Mouse (Mus musculus) lung, postnatal 0 days (tissue): ENCODE results near the gene Rpl21. TPM values are rescaled to one million over a fixed set of nuclear protein-coding genes. Genes with fewer than 3 reads are reported as not detected.

Source experiments
- ATAC-seq: fragments of 200-750 bp; cut with Nextera tagmentation; 2 replicates; pipeline ENCODE4 v1.8.0; 2017; ENCODE audit warnings: moderate library complexity
- DNase-seq: peaks from one replicate; pipeline ENCODE4 v3.0.0-alpha.2; 2016; ENCODE audit warnings: low spot score
- H3K27ac ChIP-seq: fragments of 300-500 bp; sonication (generic); 2 replicates; pipeline ENCODE4 v1.5.1; 2014; ENCODE audit warnings: antibody characterized with exemption, mild to moderate bottlenecking, low read length, mixed read lengths
- H3K27me3 ChIP-seq: fragments of 300-500 bp; sonication (generic); replicated peaks from 2 replicates; pipeline ENCODE4 v1.6.1; 2014; ENCODE audit warnings: low read length, mixed read lengths; ENCODE audit not compliant: insufficient read depth
- H3K36me3 ChIP-seq: fragments of 300-500 bp; sonication (generic); 2 replicates; pipeline ENCODE4 v1.6.1; 2014; ENCODE audit warnings: low read length, mixed read lengths; ENCODE audit not compliant: insufficient read depth
- H3K4me1 ChIP-seq: fragments of 300-500 bp; sonication (generic); 2 replicates; pipeline ENCODE4 v1.6.1; 2014; ENCODE audit warnings: antibody characterized with exemption, low read depth, low read length, mixed read lengths; ENCODE audit not compliant: insufficient read depth
- H3K4me2 ChIP-seq: fragments of 300-500 bp; sonication (generic); replicated peaks from 2 replicates; pipeline ENCODE4 v1.6.1; 2014; ENCODE audit warnings: low read depth, mild to moderate bottlenecking, low read length, moderate library complexity, mixed read lengths
- H3K4me3 ChIP-seq: fragments of 300-500 bp; sonication (generic); 2 replicates; pipeline ENCODE4 v1.5.1; 2014; ENCODE audit warnings: low read depth, low read length
- H3K9ac ChIP-seq: fragments of 300-500 bp; sonication (generic); replicated peaks from 2 replicates; pipeline ENCODE4 v1.6.1; 2014; ENCODE audit warnings: low read depth, mild to moderate bottlenecking
- H3K9me3 ChIP-seq: fragments of 300-500 bp; sonication (generic); 2 replicates; pipeline ENCODE4 v1.6.1; 2016; ENCODE audit warnings: low read length, mixed read lengths
- CTCF ChIP-seq: IDR thresholded peaks from 2 replicates; pipeline ENCODE4 v1.5.1; 2016; ENCODE audit warnings: antibody characterized with exemption, mild to moderate bottlenecking
- EP300 ChIP-seq: IDR thresholded peaks from 2 replicates; pipeline ENCODE4 v1.6.1; 2016; ENCODE audit warnings: antibody characterized with exemption, mild to moderate bottlenecking, control low read depth
- WGBS: fragments of 180-500 bp; shearing (Covaris S2); extraction: QIAGEN DNeasy Blood & Tissue Kit; methylation state at CpG from one replicate; pipeline ENCODE4 v1.1.7; 2014; 5-methylcytosine and 5-hydroxymethylcytosine counted together
- polyA plus RNA-seq: library from polyadenylated mRNA; unstranded; fragments of >200 nt; fragmentation: Nextera tagmentation; extraction: Ambion mirVana; gene quantifications from 2 replicates; pipeline ENCODE4 v1.2.1, GENCODE M21; 2015

The Rpl21 gene
- polyA plus RNA-seq, 1 experiment from 2014 or later: 489 TPM

- H3K4me2 ChIP-seq: peak overlapping the region; percentile 31
- WGBS: 43% methylated on average over 7 of the region's 7 CpGs
- DNase-seq: peak; percentile 63
Measured at GRCm38 (mm10) chr5:146792140-146792791, 40.4 kb upstream of the Rpl21 start.

DNA sequence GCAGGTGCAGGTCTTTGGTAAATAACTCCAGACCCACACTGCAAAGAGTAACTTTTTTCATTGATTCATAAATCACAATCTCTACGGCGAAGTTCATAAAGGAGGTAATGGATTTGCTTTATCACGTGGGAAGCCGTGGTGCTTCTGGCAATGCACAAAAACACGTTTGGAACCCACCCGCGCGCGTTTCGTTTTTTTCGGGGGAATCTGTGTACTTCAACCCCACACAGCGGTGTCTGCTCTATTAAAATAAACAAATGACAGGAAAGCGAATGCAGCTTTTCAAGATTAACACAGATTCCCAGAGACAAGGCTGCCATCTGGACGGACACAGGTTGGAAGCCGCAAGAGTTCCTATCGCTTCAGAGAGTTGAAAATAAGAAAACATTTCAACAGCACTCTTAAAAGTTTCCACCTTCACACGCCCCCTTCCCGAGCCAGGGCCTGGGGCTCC lies 39.0 kb upstream of the Rpl21 start:
- Histone ChIP-seq H3K9ac (peak overlapping the region; percentile 87), H3K27me3 (no peaks in the 10 kb centered on the region), H3K27ac (peak overlapping the region; percentile 97), H3K9me3 (no peaks in the 10 kb centered on the region), H3K4me3 (peak overlapping the region; percentile 98), H3K36me3 (no peaks in the 10 kb centered on the region), H3K4me2 (peak overlapping the region; percentile 77), H3K4me1 (peaks cover 26% of the 10 kb centered on the region)
- WGBS: 2% methylated on average over 18 of the region's 18 CpGs
- TF ChIP-seq EP300: no peak
- TF ChIP-seq CTCF: no peak
- ATAC-seq: no peak
- no peak for DNase-seq

More at GRCm38 (mm10) chr5:146792140-146792791, 40.4 kb upstream of the Rpl21 start:
- Histone ChIP-seq H3K4me3 (no peak overlapping the region), H3K4me1 (peaks cover 30% of the 10 kb centered on the region), H3K9ac (no peak overlapping the region), H3K9me3 (no peaks in the 10 kb centered on the region), H3K27me3 (no peaks in the 10 kb centered on the region), H3K27ac (0 out of 2 replicates have a peak overlapping the region, but pooled peaks have one; percentile 3), H3K36me3 (no peaks in the 10 kb centered on the region)
- no peak for ATAC-seq
- TF ChIP-seq CTCF (no peak), EP300 (no peak)

DNA sequence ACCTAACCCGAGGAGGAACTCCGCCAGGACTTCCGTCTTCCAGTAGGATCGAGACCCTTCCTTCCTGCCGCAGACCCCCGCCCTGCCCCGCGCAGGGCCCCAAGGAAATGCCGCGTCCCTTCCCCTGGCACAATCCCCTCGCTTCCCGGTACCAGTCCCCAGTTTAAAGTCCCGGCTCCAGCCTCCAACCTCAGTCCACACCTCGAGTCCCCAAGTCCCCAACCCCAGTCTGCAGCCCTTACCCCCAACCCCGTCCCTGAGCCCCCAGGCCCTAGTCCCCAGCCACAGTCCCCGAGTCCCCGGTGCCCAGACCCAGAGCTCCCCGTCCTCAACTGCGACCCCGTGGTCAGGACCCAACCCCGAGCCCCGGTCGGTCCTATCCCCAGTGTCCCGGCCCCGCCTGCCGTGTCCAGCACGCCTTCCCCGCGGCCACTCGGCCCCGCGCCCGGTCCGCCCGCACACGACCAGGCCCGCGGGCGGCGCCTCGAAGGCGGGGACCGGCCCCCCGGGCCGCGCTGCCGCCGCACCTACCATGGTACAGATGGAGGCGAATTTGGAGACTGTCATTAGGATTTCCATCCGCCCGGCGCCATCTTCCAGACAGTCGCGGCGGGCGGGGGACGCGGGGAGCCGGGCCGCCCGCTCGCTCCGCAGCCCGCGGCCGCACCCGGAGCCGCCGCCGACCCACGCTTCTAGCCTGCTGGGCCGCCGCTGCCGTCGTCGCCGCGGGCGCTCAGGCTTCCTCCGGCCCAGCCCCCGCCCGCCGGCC lies 38.4 kb upstream of the Rpl21 start:
- Histone ChIP-seq H3K27me3 (no peaks in the 10 kb centered on the region), H3K4me1 (peaks cover 23% of the 10 kb centered on the region), H3K9me3 (no peaks in the 10 kb centered on the region), H3K9ac (peak overlapping the region; percentile 87), H3K4me3 (peak overlapping the region; percentile 98), H3K27ac (peak overlapping the region; percentile 97), H3K36me3 (no peaks in the 10 kb centered on the region), H3K4me2 (peak overlapping the region; percentile 77)
- TF ChIP-seq EP300 (no peak), CTCF (no peak)
- ATAC-seq (peak; percentile 31), DNase-seq (peak; percentile 55)
- under 1% methylated on average over 58 of the region's 83 CpGs for WGBS

- no peaks in the 10 kb centered on the region for H3K36me3 ChIP-seq
- no peak for TF ChIP-seq EP300
- TF ChIP-seq CTCF: no peak
- peak within 1 kb of the TSS; percentile 77 for H3K4me2 ChIP-seq
- H3K27ac ChIP-seq: peak within 1 kb of the TSS; percentile 97
- ATAC-seq: peak; percentile 99
- peak; percentile 98 for DNase-seq
- H3K9me3 ChIP-seq: no peaks in the 10 kb centered on the region
- peak within 1 kb of the TSS; percentile 98 for H3K4me3 ChIP-seq
- H3K4me1 ChIP-seq: peaks cover 21% of the 10 kb centered on the region
- WGBS: under 1% methylated on average over 17 of the region's 51 CpGs
- H3K27me3 ChIP-seq: no peaks in the 10 kb centered on the region
- H3K9ac ChIP-seq: peak within 1 kb of the TSS; percentile 87
Measured at GRCm38 (mm10) chr5:146794853-146795252, 37.8 kb upstream of the Rpl21 start, which contains the start of gene Usp12. Usp12 (minus strand) TSS chr5:146795006.

DNA sequence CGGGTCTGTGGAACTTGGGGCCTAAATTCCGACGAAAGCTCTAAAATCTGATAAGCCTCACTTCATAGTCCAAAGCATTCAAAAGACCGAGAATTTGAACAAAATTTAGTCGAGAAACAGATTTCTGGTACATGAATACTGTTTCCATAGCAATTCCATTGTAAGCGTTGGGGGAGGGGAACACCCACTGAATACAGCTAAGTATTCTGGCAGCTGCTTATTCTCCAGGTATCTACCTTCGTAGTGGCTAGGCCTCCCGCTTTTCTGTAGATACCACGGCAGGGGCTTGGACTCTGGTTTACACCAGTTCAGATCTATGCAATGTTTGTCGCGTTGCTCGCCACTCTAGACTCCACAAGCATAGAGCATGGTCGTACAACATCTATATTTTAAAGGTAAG lies 37.0 kb upstream of the Rpl21 start:
- Histone ChIP-seq H3K27ac (no peak overlapping the region), H3K4me3 (no peak overlapping the region), H3K4me2 (no peak overlapping the region), H3K36me3 (no peaks in the 10 kb centered on the region), H3K9ac (no peak overlapping the region), H3K9me3 (no peaks in the 10 kb centered on the region), H3K27me3 (no peaks in the 10 kb centered on the region), H3K4me1 (peaks cover 19% of the 10 kb centered on the region)
- ATAC-seq (no peak), DNase-seq (no peak)
- TF ChIP-seq EP300 (no peak), CTCF (no peak)
- 71% methylated on average over 13 of the region's 13 CpGs for WGBS

- Histone ChIP-seq H3K27me3 (no peaks in the 10 kb centered on the region), H3K4me1 (no peaks in the 10 kb centered on the region), H3K9ac (no peak overlapping the region), H3K4me3 (no peak overlapping the region), H3K9me3 (no peaks in the 10 kb centered on the region), H3K36me3 (no peaks in the 10 kb centered on the region), H3K4me2 (no peak overlapping the region), H3K27ac (no peak overlapping the region)
- DNase-seq (peak; percentile 86), ATAC-seq (peak; percentile 14)
- WGBS: 32% methylated on average over 9 of the region's 9 CpGs
- TF ChIP-seq EP300: peak; percentile 44; the same call in 1 of the 2 replicates
- no peak for TF ChIP-seq CTCF
Measured at GRCm38 (mm10) chr5:146798031-146798430, 34.7 kb upstream of the Rpl21 start.
